Mouse (Mus musculus) E14TG2a.4 (cell line): ENCODE measurements around the gene Spib.

Experiments
- CTCF ChIP-seq: conservative IDR thresholded peaks from 2 replicates; pipeline ENCODE4 v1.5.1; 2014; ENCODE audit warnings: low read length
- NANOG ChIP-seq: IDR thresholded peaks from 2 replicates; pipeline ENCODE4 v1.6.1; 2014; ENCODE audit warnings: borderline replicate concordance, low read length, mixed read lengths
- POU5F1 ChIP-seq: IDR thresholded peaks from 2 replicates; pipeline ENCODE4 v1.6.1; 2014; ENCODE audit warnings: low read length, borderline replicate concordance

- no peak for TF ChIP-seq CTCF
- TF ChIP-seq NANOG: no peak
- no peak for TF ChIP-seq POU5F1
Measured at GRCm38 (mm10) chr7:44542555-44542954, 10.7 kb upstream of the Spib start.
